Mouse (Mus musculus) cortical plate, adult 2 months (tissue): ENCODE results near the gene Pgpep1.

Source experiments
- CTCF ChIP-seq: fragments of 200-500 bp; IDR thresholded peaks from 2 replicates; pipeline ENCODE4 v1.5.1; 2011; ENCODE audit warnings: mild to moderate bottlenecking, control low read depth, low read length; ENCODE audit not compliant: insufficient read depth; ENCODE audit errors: extremely low read depth
- POLR2A ChIP-seq: fragments of 200-500 bp; IDR thresholded peaks from 2 replicates; pipeline ENCODE4 v1.6.1; 2011; ENCODE audit warnings: mild to moderate bottlenecking, low read length, control low read depth; ENCODE audit not compliant: insufficient read depth; ENCODE audit errors: extremely low read depth

DNA sequence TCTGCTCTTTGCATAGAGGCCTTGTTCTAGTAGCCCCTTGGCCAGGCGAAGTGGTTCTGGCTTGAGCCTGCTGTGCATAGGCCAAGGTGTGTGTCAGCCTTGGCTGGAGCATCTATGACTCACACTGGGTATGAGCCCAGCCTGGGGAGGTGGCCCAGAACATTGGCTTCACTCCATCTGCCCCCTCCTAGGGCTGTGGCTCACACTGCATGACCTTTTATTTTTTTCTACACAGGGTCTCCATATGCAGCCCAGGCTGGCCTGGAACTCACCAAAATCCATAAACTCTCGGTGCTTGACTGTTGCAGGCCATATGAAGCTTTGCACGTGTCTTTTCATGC is 42.6 kb upstream of the Pgpep1 start:
- no peak for TF ChIP-seq CTCF
- no peak; the same call in 1 of the 2 replicates for TF ChIP-seq POLR2A
